Mouse (Mus musculus) heart, postnatal 36 days (tissue): ENCODE data around the gene Ngly1. TPM values are rescaled to one million over a fixed set of nuclear protein-coding genes. Genes with fewer than 3 reads are reported as not detected.
A peak's percentile ranks its signal among the peaks of the same experiment; 100 is the strongest.

Experiments used
- DNase-seq, 2 experiments: peaks; one replicate each; pipeline ENCODE4 v3.0.0; 2021 to 2022
- intact Hi-C: fragments of 180-260 bp; cut with DNase I; formaldehyde crosslinking; loops from one replicate; pipeline ENCODE4 v1.15.1; 2025
- total RNA-seq, 2 experiments: library from RNA; stranded (reverse); gene quantifications; 2 replicates each; pipeline ENCODE4 v1.2.3; 2021

Gene Ngly1
- total RNA-seq, 2 experiments from 2014 or later = 36.7 to 37.1 TPM

- intact Hi-C loops = no loop called here
- DNase-seq = no peak
Observed at GRCm38 (mm10) chr14:16325208-16325607, 76.1 kb downstream of the Ngly1 start.

GRCm38 (mm10) chr14:16328531-16328930, 79.5 kb downstream of the Ngly1 start:
- intact Hi-C loops = no loop called here
- DNase-seq = peak in 1 of 2 experiments; percentile 19

- DNase-seq = no peak
- intact Hi-C loops = no loop called here
Observed at GRCm38 (mm10) chr14:16328959-16329480, 79.9 kb downstream of the Ngly1 start.

- intact Hi-C loops = no loop called here
- DNase-seq = no peak
Observed at GRCm38 (mm10) chr14:16329756-16330155, 80.7 kb downstream of the Ngly1 start.

- no peak for DNase-seq
- intact Hi-C loops = no loop called here
Observed at GRCm38 (mm10) chr14:16334260-16334659, 85.2 kb downstream of the Ngly1 start.

GRCm38 (mm10) chr14:16335835-16336417, 86.8 kb downstream of the Ngly1 start:
- intact Hi-C loops = no loop called here

GRCm38 (mm10) chr14:16347505-16347904, 98.4 kb downstream of the Ngly1 start:
- no peak for DNase-seq
- intact Hi-C loops = no loop called here

More at GRCm38 (mm10) chr14:16335835-16336417, 86.8 kb downstream of the Ngly1 start:
- no peak for DNase-seq

- intact Hi-C loops = loop anchor here (5.0 kb wide), 1 partner anchor 82 kb away; no protein-coding TSS in a partner anchor
- no peak for DNase-seq
Observed at GRCm38 (mm10) chr14:16359704-16360103, 110.6 kb downstream of the Ngly1 start.

Other genes starting within 250 kb of the Ngly1 start
- 10 to 100 TPM; 22.0 to 22.9 TPM for gene Oxsm, start 528 bp downstream of the Ngly1 start, total RNA-seq
- gene Top2b, start 115.9 kb downstream of the Ngly1 start, total RNA-seq = 10 to 100 TPM; 51.0 to 67.2 TPM